Mouse (Mus musculus) forebrain, embryonic 10.5 days (tissue): ENCODE measurements around the gene 1700028P14Rik. TPM values are rescaled to one million over a fixed set of nuclear protein-coding genes. Genes with fewer than 3 reads are reported as not detected.
A peak's percentile ranks its signal among the peaks of the same experiment; 100 is the strongest.

Source experiments
- DNase-seq: peaks from one replicate; pipeline ENCODE4 v3.0.0-alpha.2; 2017; ENCODE audit warnings: low spot score; ENCODE audit errors: extremely low spot score
- H3K27ac ChIP-seq: fragments of 300-500 bp; sonication (generic); 2 replicates; pipeline ENCODE4 v1.5.1; 2016; ENCODE audit warnings: mild to moderate bottlenecking
- H3K27me3 ChIP-seq: fragments of 300-500 bp; sonication (generic); 2 replicates; pipeline ENCODE4 v1.6.1; 2016; ENCODE audit warnings: mild to moderate bottlenecking; ENCODE audit not compliant: poor library complexity, severe bottlenecking
- H3K36me3 ChIP-seq: fragments of 300-500 bp; sonication (generic); replicated peaks from 2 replicates; pipeline ENCODE4 v1.6.1; 2016; ENCODE audit warnings: mild to moderate bottlenecking, moderate library complexity
- H3K4me1 ChIP-seq: fragments of 300-500 bp; sonication (generic); 2 replicates; pipeline ENCODE4 v1.6.1; 2016
- H3K4me3 ChIP-seq: fragments of 300-500 bp; sonication (generic); 2 replicates; pipeline ENCODE4 v1.5.1; 2016; ENCODE audit warnings: mild to moderate bottlenecking, moderate library complexity
- H3K9me3 ChIP-seq: fragments of 300-500 bp; sonication (generic); 2 replicates; pipeline ENCODE4 v1.6.1; 2016; ENCODE audit warnings: mild to moderate bottlenecking, moderate library complexity
- WGBS: fragments of 180-500 bp; shearing (Covaris S2); methylation state at CpG from one replicate; pipeline ENCODE4 v1.1.7; 2016; 5-methylcytosine and 5-hydroxymethylcytosine counted together
- polyA plus RNA-seq: library from polyadenylated mRNA; unstranded; fragments of >200 nt; fragmentation: Nextera tagmentation; extraction: Ambion mirVana; gene quantifications from 2 replicates; pipeline ENCODE4 v1.2.1, GENCODE M21; 2016

Gene 1700028P14Rik
- polyA plus RNA-seq, 1 experiment from 2014 or later = 0.50 TPM

GRCm38 (mm10) chr19:23576685-23577084 is 75.9 kb downstream of the 1700028P14Rik start:
- WGBS = 57% methylated on average over 4 of the region's 4 CpGs
- H3K4me3 ChIP-seq = no peak overlapping the region
- H3K4me1 ChIP-seq = no peaks in the 10 kb centered on the region
- no peaks in the 10 kb centered on the region for H3K36me3 ChIP-seq
- no peak overlapping the region for H3K27ac ChIP-seq
- DNase-seq = no peak
- H3K27me3 ChIP-seq = no peaks in the 10 kb centered on the region
- no peaks in the 10 kb centered on the region for H3K9me3 ChIP-seq

GRCm38 (mm10) chr19:23563693-23564092 is 88.9 kb downstream of the 1700028P14Rik start:
- no peak overlapping the region for H3K4me3 ChIP-seq
- H3K36me3 ChIP-seq = no peaks in the 10 kb centered on the region
- H3K9me3 ChIP-seq = no peaks in the 10 kb centered on the region
- DNase-seq = no peak
- 89% methylated on average over 5 of the region's 5 CpGs for WGBS
- H3K27me3 ChIP-seq = no peaks in the 10 kb centered on the region
- no peaks in the 10 kb centered on the region for H3K4me1 ChIP-seq
- no peak overlapping the region for H3K27ac ChIP-seq

GRCm38 (mm10) chr19:23562588-23562987 is 90.0 kb downstream of the 1700028P14Rik start:
- H3K4me3 ChIP-seq = no peak overlapping the region
- no peaks in the 10 kb centered on the region for H3K4me1 ChIP-seq
- 89% methylated on average over 4 of the region's 4 CpGs for WGBS
- H3K27me3 ChIP-seq = no peaks in the 10 kb centered on the region
- no peak overlapping the region for H3K27ac ChIP-seq
- no peaks in the 10 kb centered on the region for H3K36me3 ChIP-seq
- no peaks in the 10 kb centered on the region for H3K9me3 ChIP-seq
- DNase-seq = no peak

- Histone ChIP-seq H3K4me1 (no peaks in the 10 kb centered on the region), H3K36me3 (no peaks in the 10 kb centered on the region), H3K4me3 (no peak overlapping the region), H3K27ac (no peak overlapping the region), H3K9me3 (no peaks in the 10 kb centered on the region), H3K27me3 (no peaks in the 10 kb centered on the region)
- whole genome bisulfite sequencing = 90% methylated on average over 6 of the region's 6 CpGs
- no peak for DNase-seq
Measured at GRCm38 (mm10) chr19:23562061-23562460, 90.6 kb downstream of the 1700028P14Rik start.

GRCm38 (mm10) chr19:23553450-23553849 is 99.2 kb downstream of the 1700028P14Rik start:
- Histone ChIP-seq H3K9me3 (no peaks in the 10 kb centered on the region), H3K36me3 (no peaks in the 10 kb centered on the region), H3K27me3 (no peaks in the 10 kb centered on the region), H3K27ac (no peak overlapping the region), H3K4me1 (no peaks in the 10 kb centered on the region), H3K4me3 (no peak overlapping the region)
- WGBS = 77% methylated on average over 2 of the region's 2 CpGs
- no peak for DNase-seq

- Histone ChIP-seq H3K4me1 (peaks cover 23% of the 10 kb centered on the region), H3K36me3 (no peaks in the 10 kb centered on the region), H3K27ac (no peak overlapping the region), H3K9me3 (no peaks in the 10 kb centered on the region), H3K4me3 (no peak overlapping the region), H3K27me3 (no peaks in the 10 kb centered on the region)
- no peak for DNase-seq
Measured at GRCm38 (mm10) chr19:23545604-23546003, 107.0 kb downstream of the 1700028P14Rik start.

GRCm38 (mm10) chr19:23543244-23544004 is 109.2 kb downstream of the 1700028P14Rik start:
- H3K9me3 ChIP-seq = no peaks in the 10 kb centered on the region
- H3K27me3 ChIP-seq = no peaks in the 10 kb centered on the region
- no peak overlapping the region for H3K4me3 ChIP-seq
- no peak overlapping the region for H3K27ac ChIP-seq
- no peak for DNase-seq
- peaks cover 29% of the 10 kb centered on the region for H3K4me1 ChIP-seq
- H3K36me3 ChIP-seq = no peaks in the 10 kb centered on the region
- 51% methylated on average over 11 of the region's 11 CpGs for WGBS

- no peak for DNase-seq
- Histone ChIP-seq H3K36me3 (no peaks in the 10 kb centered on the region), H3K4me3 (no peak overlapping the region), H3K9me3 (no peaks in the 10 kb centered on the region), H3K4me1 (peaks cover 33% of the 10 kb centered on the region), H3K27me3 (no peaks in the 10 kb centered on the region), H3K27ac (no peak overlapping the region)
- 70% methylated on average over 4 of the region's 4 CpGs for WGBS
Measured at GRCm38 (mm10) chr19:23542759-23543158, 109.9 kb downstream of the 1700028P14Rik start.

GRCm38 (mm10) chr19:23535700-23536099 is 116.9 kb downstream of the 1700028P14Rik start:
- DNase-seq = no peak
- 92% methylated on average over 3 of the region's 3 CpGs for WGBS
- peaks cover 19% of the 10 kb centered on the region for H3K4me1 ChIP-seq
- H3K36me3 ChIP-seq = no peaks in the 10 kb centered on the region
- no peaks in the 10 kb centered on the region for H3K27me3 ChIP-seq
- no peak overlapping the region for H3K4me3 ChIP-seq
- no peak overlapping the region for H3K27ac ChIP-seq
- H3K9me3 ChIP-seq = no peaks in the 10 kb centered on the region

GRCm38 (mm10) chr19:23531899-23532298 is 120.7 kb downstream of the 1700028P14Rik start:
- peaks cover under 1% of the 10 kb centered on the region; the same call in 1 of the 2 replicates for H3K9me3 ChIP-seq
- H3K27me3 ChIP-seq = no peaks in the 10 kb centered on the region
- no peak for DNase-seq
- no peaks in the 10 kb centered on the region for H3K36me3 ChIP-seq
- H3K4me1 ChIP-seq = peaks cover 7% of the 10 kb centered on the region
- WGBS = 34% methylated on average over 4 of the region's 4 CpGs
- H3K27ac ChIP-seq = no peak overlapping the region
- no peak overlapping the region for H3K4me3 ChIP-seq

- Histone ChIP-seq H3K4me1 (no peaks in the 10 kb centered on the region), H3K36me3 (no peaks in the 10 kb centered on the region), H3K4me3 (no peak overlapping the region), H3K27ac (no peak overlapping the region), H3K27me3 (no peaks in the 10 kb centered on the region), H3K9me3 (peaks cover 9% of the 10 kb centered on the region; the same call in 1 of the 2 replicates)
- WGBS = 19% methylated on average over 1 of the region's 1 CpGs
- peak; percentile 63 for DNase-seq
Measured at GRCm38 (mm10) chr19:23523711-23524110, 128.9 kb downstream of the 1700028P14Rik start.

GRCm38 (mm10) chr19:23521831-23522230 is 130.8 kb downstream of the 1700028P14Rik start:
- H3K36me3 ChIP-seq = no peaks in the 10 kb centered on the region
- H3K4me3 ChIP-seq = no peak overlapping the region
- H3K4me1 ChIP-seq = no peaks in the 10 kb centered on the region
- H3K9me3 ChIP-seq = peaks cover 8% of the 10 kb centered on the region; the same call in 1 of the 2 replicates
- H3K27me3 ChIP-seq = no peaks in the 10 kb centered on the region
- no peak overlapping the region for H3K27ac ChIP-seq
- DNase-seq = no peak
- WGBS = 92% methylated on average over 4 of the region's 4 CpGs

GRCm38 (mm10) chr19:23521071-23521470 is 131.5 kb downstream of the 1700028P14Rik start:
- DNase-seq = no peak

More at GRCm38 (mm10) chr19:23521071-23521470, 131.5 kb downstream of the 1700028P14Rik start:
- Histone ChIP-seq H3K4me1 (no peaks in the 10 kb centered on the region), H3K27ac (no peak overlapping the region), H3K4me3 (no peak overlapping the region), H3K27me3 (no peaks in the 10 kb centered on the region), H3K36me3 (no peaks in the 10 kb centered on the region), H3K9me3 (peaks cover under 1% of the 10 kb centered on the region; the same call in 1 of the 2 replicates)
- WGBS = 90% methylated on average over 8 of the region's 8 CpGs
